Mouse (Mus musculus): ENCODE results near the gene Rxfp4.
A peak's percentile ranks its signal among the peaks of the same experiment; 100 is the strongest.

The Rxfp4 gene

GRCm38 (mm10) chr3:88651669-88652618, 998 bp downstream of the Rxfp4 start:
- DNase-seq = no peak

DNA sequence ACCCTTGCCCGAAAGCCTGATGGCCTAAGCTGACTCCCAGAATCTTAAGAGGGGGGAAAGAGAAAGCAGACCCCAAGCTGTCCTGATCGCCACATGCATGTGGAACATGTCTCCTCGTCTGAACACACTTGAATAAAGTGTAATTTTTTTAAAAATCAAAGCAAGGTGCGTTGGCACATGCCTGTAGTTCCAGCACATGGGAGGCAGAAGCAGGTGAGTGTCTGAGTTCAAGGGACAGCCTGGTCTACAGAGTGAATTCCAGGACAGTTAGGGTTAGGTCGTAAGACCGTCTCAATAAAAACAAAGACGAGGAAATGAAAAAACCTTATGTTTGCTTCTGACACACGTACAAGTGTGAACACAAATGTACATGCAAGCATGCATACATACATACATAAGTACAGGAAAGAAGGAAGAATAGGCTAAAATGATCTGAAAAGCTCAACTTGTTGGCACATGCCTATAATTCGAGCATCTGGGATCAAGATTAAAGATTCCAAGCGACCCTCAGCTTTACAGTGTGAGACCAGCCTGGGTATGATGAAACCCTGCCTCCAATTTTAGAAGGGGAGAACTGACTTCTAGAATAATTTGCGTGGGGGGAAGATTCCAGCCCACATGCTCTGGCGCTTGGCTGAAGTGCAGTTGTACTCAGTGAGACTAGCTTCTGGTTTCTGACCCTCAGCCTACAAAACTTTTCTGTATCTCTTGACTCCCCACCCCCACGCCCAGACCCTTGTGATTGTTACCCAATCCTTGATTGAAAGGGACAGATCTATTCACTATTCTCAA, 2.0 kb downstream of the Rxfp4 start:
- DNase-seq = no peak

DNA sequence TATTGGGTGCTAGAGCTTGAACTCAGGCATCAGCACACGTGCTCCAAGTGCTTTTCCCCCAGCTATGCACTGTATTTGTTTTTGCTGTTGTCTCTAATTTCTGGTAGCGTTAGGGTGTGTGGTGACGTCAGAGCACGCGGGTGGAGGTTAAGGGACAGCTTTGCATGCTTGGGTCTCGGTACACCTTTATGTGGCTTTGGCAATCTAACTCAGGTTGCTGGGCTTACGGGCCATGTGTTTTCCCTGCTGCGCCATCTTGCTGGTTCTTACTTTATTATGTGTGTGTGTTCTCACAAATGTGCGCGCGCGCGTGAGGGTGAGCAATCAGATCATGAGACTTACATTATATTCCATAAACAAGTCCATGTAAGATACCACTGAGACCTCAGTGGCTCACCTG, 3.0 kb downstream of the Rxfp4 start:
- DNase-seq = no peak

GRCm38 (mm10) chr3:88649186-88649585, 3.8 kb downstream of the Rxfp4 start:
- no peak for DNase-seq

DNA sequence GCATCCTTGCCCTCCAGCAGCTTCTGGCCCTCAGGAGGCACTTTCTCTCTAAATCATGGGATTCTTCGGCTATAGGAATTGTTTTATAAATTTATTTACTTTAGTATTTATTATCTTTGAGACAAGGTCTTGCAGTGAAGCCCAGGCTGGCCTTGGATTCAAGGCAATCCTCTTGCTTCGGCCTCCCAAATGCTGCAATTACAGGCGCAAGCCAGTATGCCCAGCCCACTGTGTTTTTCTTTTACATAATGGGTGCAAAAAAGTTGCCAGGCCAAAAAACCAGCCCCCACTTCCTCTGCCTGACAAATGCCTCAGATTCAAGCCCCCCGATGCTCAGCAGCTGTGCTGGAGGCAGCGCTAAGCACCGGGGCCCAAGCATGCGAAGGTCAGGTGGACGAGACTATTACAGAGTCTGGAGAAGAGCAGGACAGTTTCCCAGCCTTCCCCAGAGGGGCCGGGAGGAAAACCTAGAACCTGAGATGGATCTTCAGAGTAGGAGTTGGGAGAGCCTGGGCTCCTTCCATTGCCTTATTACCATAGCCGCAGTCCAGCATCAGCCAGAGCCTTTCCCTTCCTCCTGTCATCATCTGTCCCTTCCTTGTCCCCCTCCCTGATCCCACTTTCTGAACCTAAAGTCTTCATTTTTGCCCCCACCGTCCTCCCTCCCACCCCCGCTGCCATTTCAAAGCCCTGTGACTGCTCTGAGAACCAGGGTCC, 4.3 kb downstream of the Rxfp4 start:
- DNase-seq = no peak

- DNase-seq = no peak
Measured at GRCm38 (mm10) chr3:88647779-88648413, 5.0 kb downstream of the Rxfp4 start.

DNA sequence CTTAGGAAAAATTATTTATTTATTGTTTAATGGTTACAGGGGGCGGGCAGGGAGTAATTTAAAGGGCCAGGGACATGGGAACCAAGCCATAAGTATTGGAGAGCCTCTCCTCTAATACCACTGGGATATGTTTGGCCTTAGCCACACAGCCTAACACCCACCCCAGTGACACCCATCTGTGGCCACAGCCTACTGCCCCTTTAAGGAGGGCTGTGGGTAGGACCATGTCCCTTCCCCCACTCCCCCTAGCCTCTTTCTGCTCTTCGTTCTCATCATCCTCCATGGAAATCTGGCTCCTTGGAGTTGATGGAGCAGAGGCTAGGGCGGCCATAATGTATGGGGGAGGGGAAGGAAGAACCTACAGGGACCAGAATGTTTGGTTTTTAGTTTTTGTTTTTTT, 5.9 kb downstream of the Rxfp4 start:
- DNase-seq = no peak

GRCm38 (mm10) chr3:88646426-88646995, 6.4 kb downstream of the Rxfp4 start:
- no peak for DNase-seq

DNA sequence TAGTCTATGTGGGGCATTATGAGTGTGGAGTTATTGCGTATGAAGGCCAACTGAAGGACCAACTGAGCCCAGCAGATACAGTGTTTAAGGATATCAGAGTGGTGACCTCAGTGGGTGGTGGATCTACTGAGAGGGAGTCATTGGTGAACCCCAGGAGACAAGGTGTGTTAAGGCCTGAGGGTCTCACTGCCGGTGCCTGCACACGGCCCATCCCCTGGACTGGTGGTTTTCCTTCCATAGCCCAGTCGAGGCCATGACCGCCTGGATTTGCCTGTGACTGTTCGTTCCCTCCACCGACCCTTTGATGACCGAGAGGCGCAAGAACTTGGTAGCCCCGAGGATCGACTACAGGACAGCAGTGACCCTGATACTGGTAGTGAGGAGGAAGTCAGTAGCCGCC, 7.0 kb downstream of the Rxfp4 start:
- DNase-seq = no peak

- no peak for DNase-seq
Measured at GRCm38 (mm10) chr3:88643078-88643477, 9.9 kb downstream of the Rxfp4 start.

GRCm38 (mm10) chr3:88640676-88641075, 12.3 kb downstream of the Rxfp4 start:
- peak; percentile 70 for DNase-seq

DNA sequence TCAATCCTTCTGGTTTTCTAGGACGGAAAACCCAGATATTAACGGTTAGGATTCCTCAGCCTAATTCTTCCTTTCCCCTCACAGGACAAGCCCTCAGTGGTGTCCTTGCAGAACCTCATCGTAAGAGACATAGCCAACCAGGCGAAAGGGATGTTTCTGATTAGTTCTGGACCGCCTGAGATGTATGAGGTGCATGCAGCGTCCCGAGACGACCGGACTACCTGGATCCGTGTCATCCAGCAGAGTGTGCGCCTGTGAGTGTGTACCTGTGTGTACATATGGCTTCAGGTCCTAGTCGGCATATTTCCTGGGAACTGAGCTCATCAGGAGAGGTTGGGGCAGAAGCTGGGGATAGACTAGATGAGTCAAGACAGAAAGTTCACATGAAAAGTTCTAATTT, 13.7 kb downstream of the Rxfp4 start:
- DNase-seq = no peak

GRCm38 (mm10) chr3:88637134-88637533, 15.8 kb downstream of the Rxfp4 start:
- DNase-seq = no peak

DNA sequence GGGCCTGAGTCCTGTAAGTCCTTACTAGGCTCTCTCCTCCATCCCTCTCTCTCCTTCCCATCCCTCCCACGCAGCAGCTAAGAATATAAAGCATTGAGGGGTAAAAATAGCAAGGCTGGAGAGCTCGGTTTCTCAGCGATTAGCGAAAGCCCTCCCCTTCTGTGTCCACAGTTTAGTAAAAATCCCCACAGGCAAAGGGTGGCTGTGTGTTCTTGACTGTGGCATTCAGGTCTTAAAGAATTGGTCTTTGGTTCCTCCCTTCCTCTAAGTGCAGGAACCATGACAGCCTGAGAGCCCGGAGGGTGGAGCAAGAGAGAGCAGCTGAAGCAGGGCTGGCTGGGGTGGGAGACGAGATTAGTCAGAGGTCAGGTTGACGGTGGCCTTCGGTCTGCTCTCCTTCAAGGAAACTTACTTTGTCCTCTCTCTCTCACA, 16.4 kb downstream of the Rxfp4 start:
- DNase-seq = no peak

- no peak for DNase-seq
Measured at GRCm38 (mm10) chr3:88635506-88636275, 17.3 kb downstream of the Rxfp4 start.

DNA sequence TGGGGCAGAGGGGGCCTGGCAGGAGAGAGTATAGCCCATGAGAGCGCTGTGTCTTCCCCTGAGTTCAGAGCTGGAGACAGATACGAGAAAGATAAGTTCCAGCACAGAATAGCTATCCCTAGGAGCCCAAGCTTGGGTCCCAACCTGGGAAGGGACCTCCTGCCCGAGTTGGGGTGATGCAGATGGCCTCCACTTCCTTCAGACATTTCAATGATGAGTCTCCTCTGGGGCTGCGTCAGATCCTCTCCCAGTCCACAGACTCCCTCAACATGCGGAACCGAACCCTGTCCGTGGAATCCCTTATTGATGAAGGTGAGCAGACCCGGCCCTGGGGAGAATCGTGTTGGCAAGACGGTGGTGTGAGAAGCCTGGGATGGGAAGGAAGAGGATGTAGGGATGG, 19.9 kb downstream of the Rxfp4 start:
- DNase-seq = no peak

DNA sequence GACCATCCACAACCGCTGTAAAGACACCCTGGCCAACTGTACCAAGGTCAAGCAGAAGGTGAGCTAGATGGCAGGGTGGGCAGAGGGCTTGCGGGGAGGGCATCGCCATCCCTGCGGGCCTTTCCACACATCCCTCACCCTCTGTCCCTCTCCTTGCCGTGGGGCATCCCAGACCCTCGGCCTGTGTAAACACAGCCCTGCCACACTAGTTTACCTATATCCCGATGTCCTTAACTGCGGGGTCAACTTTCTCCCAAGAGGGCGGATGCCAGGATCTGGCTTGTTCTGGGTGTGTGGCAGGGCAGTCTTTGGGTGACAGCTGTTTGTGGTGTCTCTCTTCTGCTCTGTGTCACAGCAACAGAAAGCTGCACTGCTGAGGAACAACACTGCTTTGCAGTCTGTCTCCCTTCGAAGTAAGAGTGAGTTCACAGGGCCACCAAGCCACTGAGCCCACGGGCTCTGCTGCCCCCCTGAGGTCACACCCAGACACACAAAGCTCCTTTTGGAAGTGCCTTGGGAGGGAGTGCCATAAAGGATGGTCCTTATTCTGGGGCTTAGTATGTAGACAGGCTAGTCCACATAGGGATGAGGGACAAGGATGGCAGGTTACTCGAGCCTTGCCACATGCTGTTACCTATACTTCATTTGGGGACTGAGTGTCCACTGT, 20.9 kb downstream of the Rxfp4 start:
- DNase-seq = no peak

DNA sequence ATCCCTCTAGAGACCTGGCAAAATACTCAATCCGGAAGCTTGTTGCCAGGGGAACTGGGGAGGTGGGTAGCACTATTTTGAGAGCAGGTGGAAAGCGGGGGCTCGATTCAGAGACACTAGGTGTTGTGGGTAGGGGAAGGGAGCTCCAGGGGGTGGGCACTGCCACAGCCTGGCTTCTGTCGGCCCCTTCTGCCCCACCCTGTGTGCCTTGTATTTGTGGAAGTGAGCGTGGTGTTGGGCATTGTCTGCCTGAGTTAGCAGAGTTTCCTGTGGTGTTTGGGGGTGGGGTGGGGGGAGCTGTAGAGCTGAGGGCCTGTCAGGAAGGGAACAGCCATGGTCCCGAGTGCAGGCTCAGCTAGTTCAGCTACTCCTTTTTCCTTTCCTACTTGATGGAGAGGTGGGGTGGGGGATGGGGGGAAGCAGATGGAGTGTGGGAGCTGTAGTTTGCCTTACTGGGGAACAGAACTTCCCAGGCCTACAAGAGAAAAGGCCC, 22.0 kb downstream of the Rxfp4 start:
- peak; percentile 66 for DNase-seq

DNA sequence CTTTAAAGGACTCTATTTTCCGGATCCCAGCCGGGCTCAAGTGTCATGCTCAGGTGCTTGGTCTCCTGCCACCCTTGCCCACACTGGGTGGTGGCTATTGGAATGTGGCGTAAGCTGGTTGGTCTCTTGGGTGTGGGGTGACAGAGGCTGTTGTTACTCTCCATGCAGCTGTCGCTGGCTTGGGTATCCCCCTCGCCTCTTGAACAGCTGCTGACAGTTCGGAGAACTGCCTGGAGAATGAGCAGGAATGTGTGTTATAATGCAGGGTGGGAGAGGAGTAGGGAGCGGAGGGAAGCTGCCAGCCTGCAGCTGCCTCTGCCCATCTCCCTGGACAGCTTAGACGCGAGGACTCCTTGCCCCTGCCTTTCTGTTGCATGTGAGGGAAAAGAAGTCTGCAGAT, 22.9 kb downstream of the Rxfp4 start:
- no peak for DNase-seq

GRCm38 (mm10) chr3:88629244-88629643, 23.7 kb downstream of the Rxfp4 start:
- DNase-seq = peak; percentile 77

GRCm38 (mm10) chr3:88628766-88629165, 24.2 kb downstream of the Rxfp4 start:
- DNase-seq = no peak
